In genomic region chr2:38377254-38377653, GRCm38 (mm10) we compare ENCODE assay signal across 19 mouse cellular contexts. TPM values are rescaled to one million over a fixed set of nuclear protein-coding genes. Genes with fewer than 3 reads are reported as not detected.
"Had no signal": no experiment of that assay in that cellular context is flagged by ENCODE, and none has a peak within 500 bp of the region (broad histone marks: within the 10 kb centered on the region; RNA-seq: fewer than 3 reads in every experiment).

No protein-coding gene starts in this region.

- H3K4me2 ChIP-seq: limb, embryonic 13.5 days; liver, embryonic 12.5 days; liver, embryonic 15.5 days; lung, embryonic 15.5 days; midbrain, embryonic 12.5 days; midbrain, embryonic 15.5 days; neural tube, embryonic 12.5 days; neural tube, embryonic 15.5 days; stomach, embryonic 15.5 days had no signal

- DNase-seq: kidney, postnatal 14 days; kidney, postnatal 4 days; left cerebral cortex, postnatal 4 days; liver; lung, adult 18-20 months; retina, postnatal 1 day; right cerebral cortex, postnatal 25 days; spleen, adult 18-20 months; thymus, postnatal 25 days had no signal

- H3K4me1 ChIP-seq: liver, embryonic 15.5 days had no signal

- H3K27ac ChIP-seq: limb, embryonic 13.5 days; liver, embryonic 12.5 days; liver, embryonic 15.5 days; lung, embryonic 15.5 days; macrophage; midbrain, embryonic 12.5 days; midbrain, embryonic 15.5 days; neural tube, embryonic 12.5 days; neural tube, embryonic 15.5 days; stomach, embryonic 15.5 days had no signal

- H3K9ac ChIP-seq: limb, embryonic 13.5 days; liver, embryonic 12.5 days; liver, embryonic 15.5 days; lung, embryonic 15.5 days; midbrain, embryonic 12.5 days; midbrain, embryonic 15.5 days; neural tube, embryonic 12.5 days; neural tube, embryonic 15.5 days; stomach, embryonic 15.5 days had no signal

- H3K9me3 ChIP-seq: limb, embryonic 13.5 days; liver, embryonic 12.5 days; liver, embryonic 15.5 days; lung, embryonic 15.5 days; midbrain, embryonic 12.5 days; midbrain, embryonic 15.5 days; neural tube, embryonic 12.5 days; neural tube, embryonic 15.5 days; stomach, embryonic 15.5 days had no signal

- H3K36me3 ChIP-seq: limb, embryonic 13.5 days; liver, embryonic 12.5 days; liver, embryonic 15.5 days; lung, embryonic 15.5 days; midbrain, embryonic 12.5 days; midbrain, embryonic 15.5 days; neural tube, embryonic 12.5 days; neural tube, embryonic 15.5 days; stomach, embryonic 15.5 days had no signal

- H3K4me3 ChIP-seq: limb, embryonic 13.5 days; liver, embryonic 12.5 days; liver, embryonic 15.5 days; lung, embryonic 15.5 days; midbrain, embryonic 12.5 days; midbrain, embryonic 15.5 days; neural tube, embryonic 12.5 days; neural tube, embryonic 15.5 days; stomach, embryonic 15.5 days had no signal

- ATAC-seq: liver, embryonic 12.5 days; midbrain, embryonic 15.5 days had no signal

RNA-seq across cellular contexts. Expression of gene Lhx2, which starts 38.2 kb away (rescaled TPM):
- polyA plus RNA-seq: lung, embryonic 15.5 days had no signal
